Mouse (Mus musculus): ENCODE results near the gene Atxn1. TPM values are rescaled to one million over a fixed set of nuclear protein-coding genes. Genes with fewer than 3 reads are reported as not detected.

Gene Atxn1
- polyA plus RNA-seq, 1 experiment from 2014 or later = 7.4 TPM

GRCm38 (mm10) chr13:45852288-45852687, 112.5 kb downstream of the Atxn1 start:
- no peak for ATAC-seq (ENCODE audit: insufficient number of reproducible peaks, insufficient read depth, low FRiP score, low read depth)

GRCm38 (mm10) chr13:45851746-45852145, 113.1 kb downstream of the Atxn1 start:
- no peak overlapping the region for H3K9ac ChIP-seq (ENCODE audit: low read length)
- ATAC-seq (ENCODE audit: insufficient number of reproducible peaks, insufficient read depth, low FRiP score, low read depth) = no peak
- peaks cover 4 to 13% of the 10 kb centered on the region in 2 experiments; a peak in 2 of 4 replicates for H3K4me1 ChIP-seq (ENCODE audit: control insufficient read depth in 2 of 2, insufficient read depth in 2 of 2, low read length in 2 of 2)
- no peaks in the 10 kb centered on the region for H3K9me3 ChIP-seq (ENCODE audit: control insufficient read depth, low read length)
- WGBS = 63% methylated on average over 2 of the region's 2 CpGs
- H3K36me3 ChIP-seq (ENCODE audit: control insufficient read depth, insufficient read depth, low read length) = 0 out of 2 replicates have a peak, but pooled peaks cover 2% of the 10 kb centered on the region
- H3K27me3 ChIP-seq (ENCODE audit: control insufficient read depth, insufficient read depth, low read length) = no peaks in the 10 kb centered on the region
- no peak overlapping the region for H3K27ac ChIP-seq (replicated peaks in 1 of 2; ENCODE audit: control insufficient read depth in 1 of 2, insufficient read depth in 1 of 2, low read depth in 2 of 2, low read length in 2 of 2)
- no peak overlapping the region for H3K4me3 ChIP-seq (ENCODE audit: control insufficient read depth in 1 of 2, insufficient read depth in 1 of 2, low read depth in 1 of 2, low read length in 2 of 2)
- H3K4me2 ChIP-seq (ENCODE audit: low read length) = no peak overlapping the region

More at GRCm38 (mm10) chr13:45852288-45852687, 112.5 kb downstream of the Atxn1 start:
- Histone ChIP-seq H3K4me1 (ENCODE audit: control insufficient read depth in 2 of 2, insufficient read depth in 2 of 2, low read length in 2 of 2) (peaks cover 4 to 13% of the 10 kb centered on the region in 2 experiments; a peak in 2 of 4 replicates), H3K9ac (ENCODE audit: low read length) (no peak overlapping the region), H3K36me3 (ENCODE audit: control insufficient read depth, insufficient read depth, low read length) (0 out of 2 replicates have a peak, but pooled peaks cover 2% of the 10 kb centered on the region), H3K9me3 (ENCODE audit: control insufficient read depth, low read length) (no peaks in the 10 kb centered on the region), H3K27me3 (ENCODE audit: control insufficient read depth, insufficient read depth, low read length) (no peaks in the 10 kb centered on the region), H3K4me2 (ENCODE audit: low read length) (no peak overlapping the region), H3K27ac (replicated peaks in 1 of 2; ENCODE audit: control insufficient read depth in 1 of 2, insufficient read depth in 1 of 2, low read depth in 2 of 2, low read length in 2 of 2) (no peak overlapping the region), H3K4me3 (ENCODE audit: control insufficient read depth in 1 of 2, insufficient read depth in 1 of 2, low read depth in 1 of 2, low read length in 2 of 2) (no peak overlapping the region)
- WGBS = 63% methylated on average over 2 of the region's 2 CpGs

- Histone ChIP-seq H3K4me3 (ENCODE audit: control insufficient read depth in 1 of 2, insufficient read depth in 1 of 2, low read depth in 1 of 2, low read length in 2 of 2) (no peak overlapping the region), H3K9ac (ENCODE audit: low read length) (no peak overlapping the region), H3K36me3 (ENCODE audit: control insufficient read depth, insufficient read depth, low read length) (0 out of 2 replicates have a peak, but pooled peaks cover 5% of the 10 kb centered on the region), H3K4me2 (ENCODE audit: low read length) (no peak overlapping the region), H3K4me1 (ENCODE audit: control insufficient read depth in 2 of 2, insufficient read depth in 2 of 2, low read length in 2 of 2) (peaks cover 4 to 13% of the 10 kb centered on the region in 2 experiments; a peak in 2 of 4 replicates), H3K27me3 (ENCODE audit: control insufficient read depth, insufficient read depth, low read length) (no peaks in the 10 kb centered on the region), H3K27ac (replicated peaks in 1 of 2; ENCODE audit: control insufficient read depth in 1 of 2, insufficient read depth in 1 of 2, low read depth in 2 of 2, low read length in 2 of 2) (no peak overlapping the region), H3K9me3 (ENCODE audit: control insufficient read depth, low read length) (no peaks in the 10 kb centered on the region)
- WGBS = 88% methylated on average over 4 of the region's 4 CpGs
- no peak for ATAC-seq (ENCODE audit: insufficient number of reproducible peaks, insufficient read depth, low FRiP score, low read depth)
Measured at GRCm38 (mm10) chr13:45851156-45851555, 113.7 kb downstream of the Atxn1 start.

GRCm38 (mm10) chr13:45850181-45850974, 114.4 kb downstream of the Atxn1 start:
- peaks cover 4 to 13% of the 10 kb centered on the region in 2 experiments; a peak in 2 of 4 replicates for H3K4me1 ChIP-seq (ENCODE audit: control insufficient read depth in 2 of 2, insufficient read depth in 2 of 2, low read length in 2 of 2)
- no peaks in the 10 kb centered on the region for H3K27me3 ChIP-seq (ENCODE audit: control insufficient read depth, insufficient read depth, low read length)
- ATAC-seq (ENCODE audit: insufficient number of reproducible peaks, insufficient read depth, low FRiP score, low read depth) = no peak
- no peaks in the 10 kb centered on the region for H3K9me3 ChIP-seq (ENCODE audit: control insufficient read depth, low read length)
- H3K27ac ChIP-seq (replicated peaks in 1 of 2; ENCODE audit: control insufficient read depth in 1 of 2, insufficient read depth in 1 of 2, low read depth in 2 of 2, low read length in 2 of 2) = no peak overlapping the region
- no peak overlapping the region for H3K9ac ChIP-seq (ENCODE audit: low read length)
- WGBS = 74% methylated on average over 5 of the region's 5 CpGs
- H3K4me2 ChIP-seq (ENCODE audit: low read length) = no peak overlapping the region
- no peak overlapping the region for H3K4me3 ChIP-seq (ENCODE audit: control insufficient read depth in 1 of 2, insufficient read depth in 1 of 2, low read depth in 1 of 2, low read length in 2 of 2)
- H3K36me3 ChIP-seq (ENCODE audit: control insufficient read depth, insufficient read depth, low read length) = 0 out of 2 replicates have a peak, but pooled peaks cover 5% of the 10 kb centered on the region

- Histone ChIP-seq H3K4me1 (ENCODE audit: control insufficient read depth in 2 of 2, insufficient read depth in 2 of 2, low read length in 2 of 2) (peaks cover 4 to 13% of the 10 kb centered on the region in 2 experiments; a peak in 2 of 4 replicates), H3K36me3 (ENCODE audit: control insufficient read depth, insufficient read depth, low read length) (0 out of 2 replicates have a peak, but pooled peaks cover 5% of the 10 kb centered on the region), H3K27me3 (ENCODE audit: control insufficient read depth, insufficient read depth, low read length) (no peaks in the 10 kb centered on the region), H3K9me3 (ENCODE audit: control insufficient read depth, low read length) (no peaks in the 10 kb centered on the region), H3K27ac (replicated peaks in 1 of 2; ENCODE audit: control insufficient read depth in 1 of 2, insufficient read depth in 1 of 2, low read depth in 2 of 2, low read length in 2 of 2) (no peak overlapping the region), H3K9ac (ENCODE audit: low read length) (no peak overlapping the region), H3K4me2 (ENCODE audit: low read length) (no peak overlapping the region), H3K4me3 (ENCODE audit: control insufficient read depth in 1 of 2, insufficient read depth in 1 of 2, low read depth in 1 of 2, low read length in 2 of 2) (no peak overlapping the region)
- ATAC-seq (ENCODE audit: insufficient number of reproducible peaks, insufficient read depth, low FRiP score, low read depth) = no peak
- WGBS = 66% methylated on average over 7 of the region's 7 CpGs
Measured at GRCm38 (mm10) chr13:45849145-45850023, 115.4 kb downstream of the Atxn1 start.

- Histone ChIP-seq H3K27me3 (ENCODE audit: control insufficient read depth, insufficient read depth, low read length) (no peaks in the 10 kb centered on the region), H3K9ac (ENCODE audit: low read length) (no peak overlapping the region), H3K27ac (replicated peaks in 1 of 2; ENCODE audit: control insufficient read depth in 1 of 2, insufficient read depth in 1 of 2, low read depth in 2 of 2, low read length in 2 of 2) (no peak overlapping the region), H3K36me3 (ENCODE audit: control insufficient read depth, insufficient read depth, low read length) (0 out of 2 replicates have a peak, but pooled peaks cover 3% of the 10 kb centered on the region), H3K9me3 (ENCODE audit: control insufficient read depth, low read length) (no peaks in the 10 kb centered on the region), H3K4me3 (ENCODE audit: control insufficient read depth in 1 of 2, insufficient read depth in 1 of 2, low read depth in 1 of 2, low read length in 2 of 2) (no peak overlapping the region), H3K4me2 (ENCODE audit: low read length) (no peak overlapping the region), H3K4me1 (ENCODE audit: control insufficient read depth in 2 of 2, insufficient read depth in 2 of 2, low read length in 2 of 2) (peaks cover 0 to 2% of the 10 kb centered on the region in 2 experiments; a peak in 1 of 4 replicates)
- WGBS = 58% methylated on average over 5 of the region's 5 CpGs
- no peak for ATAC-seq (ENCODE audit: insufficient number of reproducible peaks, insufficient read depth, low FRiP score, low read depth)
Measured at GRCm38 (mm10) chr13:45842511-45843055, 122.2 kb downstream of the Atxn1 start.

GRCm38 (mm10) chr13:45839901-45840300, 124.9 kb downstream of the Atxn1 start:
- Histone ChIP-seq H3K4me2 (ENCODE audit: low read length) (no peak overlapping the region), H3K4me3 (ENCODE audit: control insufficient read depth in 1 of 2, insufficient read depth in 1 of 2, low read depth in 1 of 2, low read length in 2 of 2) (no peak overlapping the region), H3K36me3 (ENCODE audit: control insufficient read depth, insufficient read depth, low read length) (peaks cover 4% of the 10 kb centered on the region), H3K4me1 (ENCODE audit: control insufficient read depth in 2 of 2, insufficient read depth in 2 of 2, low read length in 2 of 2) (peaks cover 0 to 2% of the 10 kb centered on the region in 2 experiments; a peak in 1 of 4 replicates), H3K27ac (replicated peaks in 1 of 2; ENCODE audit: control insufficient read depth in 1 of 2, insufficient read depth in 1 of 2, low read depth in 2 of 2, low read length in 2 of 2) (no peak overlapping the region), H3K9me3 (ENCODE audit: control insufficient read depth, low read length) (no peaks in the 10 kb centered on the region), H3K27me3 (ENCODE audit: control insufficient read depth, insufficient read depth, low read length) (no peaks in the 10 kb centered on the region), H3K9ac (ENCODE audit: low read length) (no peak overlapping the region)
- WGBS = 67% methylated on average over 7 of the region's 7 CpGs
- ATAC-seq (ENCODE audit: insufficient number of reproducible peaks, insufficient read depth, low FRiP score, low read depth) = no peak
